Mouse (Mus musculus) spleen, postnatal 14 days (tissue): ENCODE data around the gene Prr11.
"Not testable (repeated sequence)": the region's sequence is repeated elsewhere in the genome, so short reads cannot be mapped to it uniquely, and the experiment has no call there.

Experiments
- DNase-seq, 2 experiments: peaks; one replicate each; pipeline ENCODE4 v3.0.0; 2021 to 2022; ENCODE audit warnings: low spot score in 2 of 2

The Prr11 gene

DNA sequence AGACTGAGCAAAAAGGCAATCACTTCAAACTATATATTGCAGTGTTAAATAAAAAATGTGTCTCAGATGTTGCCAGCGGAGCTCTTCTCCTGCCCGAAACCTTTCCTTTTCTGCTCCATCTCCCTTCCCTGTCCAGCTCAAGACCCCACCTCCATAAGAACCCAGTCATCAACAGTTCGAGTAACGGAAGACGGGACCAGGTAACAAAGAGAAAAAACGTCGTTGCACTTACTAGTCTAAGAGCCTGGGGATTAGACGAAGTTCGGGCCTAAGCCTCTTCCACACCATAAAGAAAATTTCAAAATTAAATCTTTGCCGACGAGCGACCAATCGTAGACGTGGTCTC is at the start of gene Prr11:
TSS of gene Prr11 (minus strand) at position 300 of the 346 bp plus-strand sequence.
- no peak for DNase-seq

DNA sequence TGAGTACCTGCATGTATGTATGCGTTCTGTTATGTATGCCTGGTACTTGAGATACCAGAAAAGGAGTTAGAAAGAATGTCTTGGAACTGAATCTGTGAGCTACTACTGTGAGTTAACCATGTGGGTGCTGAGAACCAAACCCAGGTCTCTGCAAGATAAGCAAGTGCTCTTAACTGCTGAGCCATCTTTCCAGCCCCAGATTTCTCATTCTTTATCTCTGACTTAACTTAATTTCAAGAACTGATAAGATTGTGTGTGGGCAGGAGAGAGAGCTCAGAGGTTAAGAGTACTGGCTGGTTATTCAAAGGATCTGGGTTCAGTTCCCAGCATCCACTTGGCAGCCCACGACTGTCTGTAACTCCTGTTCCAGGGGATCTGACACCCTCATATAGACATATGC is 49.5 kb upstream of the Prr11 start:
- no peak for DNase-seq

DNA sequence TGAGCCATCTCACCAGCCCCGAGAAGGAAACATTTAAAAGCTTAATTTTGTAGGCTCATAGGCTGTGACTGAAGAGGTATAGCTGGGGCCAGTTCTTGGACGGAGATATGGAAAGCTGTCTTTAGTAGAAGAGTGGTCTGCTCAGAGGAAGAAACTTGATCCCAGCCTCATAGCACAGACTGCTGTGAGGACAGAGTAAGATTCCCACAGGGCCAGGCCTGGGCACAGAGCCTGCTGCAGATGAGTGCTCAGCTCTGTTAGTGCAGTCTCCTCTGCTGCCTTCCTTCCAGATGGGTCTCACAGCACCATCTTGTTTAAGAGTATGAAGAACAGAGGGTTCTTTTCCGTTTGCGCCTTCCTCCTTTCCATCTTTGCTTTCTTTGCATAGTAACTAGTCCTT is 27.7 kb upstream of the Prr11 start:
- DNase-seq, result no peak

DNA sequence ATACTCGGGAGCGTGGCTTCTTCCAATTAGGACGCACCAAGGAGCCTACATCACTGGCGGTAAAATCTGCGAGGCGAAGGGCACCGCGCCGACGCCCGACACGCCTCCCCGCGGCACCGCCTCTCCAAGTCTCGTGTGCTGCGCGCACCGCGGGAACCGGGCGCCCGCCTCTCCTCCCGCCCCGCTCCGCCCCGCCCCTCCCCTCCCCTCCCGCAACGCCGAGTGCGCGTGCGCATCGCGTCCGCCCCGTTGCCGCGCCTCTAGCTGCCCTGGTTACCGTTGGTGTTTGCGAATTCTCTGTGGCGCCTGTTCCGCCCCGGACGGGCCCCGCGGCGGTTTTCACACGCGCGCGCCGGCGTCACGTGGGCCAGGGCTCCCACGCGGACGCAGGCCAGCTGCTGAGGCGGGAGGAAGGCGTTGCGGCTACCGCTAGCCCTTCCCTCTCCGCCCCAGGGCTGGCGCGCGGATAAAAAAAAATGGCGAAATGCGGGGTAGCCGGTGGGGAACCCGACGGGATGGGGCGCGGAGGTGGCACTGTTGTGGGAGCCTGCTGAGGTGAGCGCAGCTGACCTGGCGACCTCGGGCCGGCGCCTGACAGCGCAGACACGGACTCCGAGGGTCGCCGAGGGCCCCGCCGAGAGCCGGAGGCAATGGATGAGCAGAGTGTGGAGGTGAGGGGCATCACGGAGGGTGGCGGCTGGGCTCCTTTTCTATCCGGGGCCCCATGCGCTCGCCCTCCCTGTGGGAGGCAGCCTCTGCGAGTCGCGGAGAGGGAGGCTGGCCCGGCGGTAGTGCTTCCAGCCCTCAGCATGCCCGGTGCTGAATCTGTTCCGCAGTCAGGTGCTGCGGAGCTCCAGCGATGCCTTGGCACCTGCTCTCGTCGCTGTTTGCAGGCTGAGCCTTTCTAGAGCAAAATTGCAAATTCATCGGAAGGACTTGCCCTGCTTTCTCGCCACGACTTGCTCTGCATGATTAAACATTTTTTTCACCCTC is 18.6 kb upstream of the Prr11 start, which contains the start of gene Trim37:
TSS of gene Trim37 (plus strand) at position 254 of the 993 bp plus-strand sequence.
- DNase-seq, result peak; percentile 69 to 74

DNA sequence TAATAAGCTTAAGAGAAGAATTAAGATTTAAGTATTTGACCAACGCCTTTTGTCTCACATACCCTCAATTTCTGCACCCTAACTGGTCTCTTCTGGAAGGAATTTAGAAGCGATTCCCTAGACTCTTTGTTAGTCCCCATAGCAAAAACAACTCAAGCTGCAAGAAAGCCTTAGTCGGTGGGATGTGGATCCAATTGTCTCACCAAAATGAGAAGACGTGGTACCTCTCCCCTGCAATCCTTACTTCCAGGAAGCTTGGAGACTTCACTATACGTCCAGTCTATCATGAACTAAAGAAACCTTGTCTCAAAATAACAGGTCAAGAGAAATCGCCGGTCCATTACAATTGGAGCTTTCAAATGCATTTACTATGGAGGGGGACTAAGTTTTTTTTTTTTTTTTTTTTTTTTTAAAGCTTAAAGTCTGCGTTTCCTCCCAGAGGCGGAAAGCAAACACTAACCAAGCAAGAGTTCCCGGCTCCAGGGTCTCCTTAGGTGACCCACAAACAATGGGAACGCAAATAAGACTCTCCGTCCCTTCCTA is 17.8 kb upstream of the Prr11 start:
- DNase-seq, result no peak

DNA sequence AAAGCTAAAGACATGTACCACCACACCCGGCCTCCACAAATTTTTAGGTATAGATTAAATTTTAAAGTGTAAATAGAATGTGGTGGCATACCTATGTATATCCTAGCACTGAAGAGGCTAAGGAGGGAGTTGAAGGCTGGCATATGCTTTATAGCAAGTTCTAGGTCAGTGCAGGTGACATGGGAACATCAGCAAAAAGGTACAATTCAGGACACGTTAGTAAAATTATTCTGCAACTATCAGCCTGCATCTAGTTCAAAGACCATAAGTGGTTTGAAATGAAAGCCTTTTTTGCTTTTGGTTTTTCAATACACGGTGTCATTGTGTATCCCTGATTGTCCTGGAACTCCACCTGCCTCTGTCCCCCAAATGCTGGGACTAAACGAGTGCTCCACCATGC is 17.1 kb upstream of the Prr11 start:
- DNase-seq, result no peak

DNA sequence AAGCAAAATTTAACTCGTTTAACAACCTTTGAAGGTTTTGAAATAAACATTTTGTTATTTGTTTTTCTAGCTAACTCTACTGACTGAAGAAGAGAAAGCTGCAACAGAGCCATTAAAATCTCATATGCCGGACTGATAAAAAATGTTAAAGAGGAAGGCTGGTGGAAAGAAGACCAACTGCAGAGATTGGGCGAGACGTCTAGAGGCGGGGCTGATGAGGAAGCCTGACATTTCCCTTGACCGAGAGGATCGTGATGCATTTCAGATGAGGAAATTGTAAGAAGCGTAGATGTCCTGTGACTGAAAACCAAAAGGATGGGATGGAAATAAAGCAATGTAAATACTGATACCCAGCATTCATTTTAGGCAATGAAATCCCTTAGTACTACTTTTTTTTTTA is 13.4 kb upstream of the Prr11 start:
- DNase-seq, result no peak

DNA sequence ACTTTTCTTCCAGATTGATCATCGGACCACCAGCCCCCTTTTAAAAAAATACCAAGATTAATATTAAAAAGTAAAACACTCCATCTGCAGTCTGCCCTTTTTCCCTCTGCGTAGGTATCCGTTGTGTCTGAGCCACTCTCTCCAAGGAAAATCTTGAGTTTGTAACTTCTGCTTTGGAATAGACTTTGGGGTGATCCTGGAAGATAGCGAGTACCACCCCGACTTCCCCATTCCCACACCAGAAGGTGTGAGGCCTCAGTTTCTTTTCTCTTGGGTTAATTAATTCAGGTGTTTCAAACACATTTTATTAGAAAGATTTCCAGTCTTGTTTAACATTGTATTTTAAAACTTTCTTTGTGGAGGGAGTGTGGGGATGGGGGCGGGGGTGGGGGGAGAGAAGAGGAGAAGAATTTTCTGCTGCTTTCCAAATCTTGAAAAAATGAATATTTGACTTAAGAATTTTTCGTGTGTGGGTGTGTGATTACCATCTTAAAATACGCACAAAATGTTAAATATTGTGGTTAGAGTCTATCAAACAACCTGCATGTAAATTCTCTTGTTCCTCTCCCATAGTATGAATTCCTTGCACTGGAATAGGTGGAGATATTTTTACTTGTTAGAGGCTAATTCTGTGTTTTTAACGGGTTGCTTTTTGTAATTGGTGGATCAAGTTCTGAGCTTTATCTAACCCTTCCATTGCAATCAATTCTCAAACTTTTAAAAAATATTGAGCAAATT is 1.8 kb upstream of the Prr11 start:
- DNase-seq, result no peak

DNA sequence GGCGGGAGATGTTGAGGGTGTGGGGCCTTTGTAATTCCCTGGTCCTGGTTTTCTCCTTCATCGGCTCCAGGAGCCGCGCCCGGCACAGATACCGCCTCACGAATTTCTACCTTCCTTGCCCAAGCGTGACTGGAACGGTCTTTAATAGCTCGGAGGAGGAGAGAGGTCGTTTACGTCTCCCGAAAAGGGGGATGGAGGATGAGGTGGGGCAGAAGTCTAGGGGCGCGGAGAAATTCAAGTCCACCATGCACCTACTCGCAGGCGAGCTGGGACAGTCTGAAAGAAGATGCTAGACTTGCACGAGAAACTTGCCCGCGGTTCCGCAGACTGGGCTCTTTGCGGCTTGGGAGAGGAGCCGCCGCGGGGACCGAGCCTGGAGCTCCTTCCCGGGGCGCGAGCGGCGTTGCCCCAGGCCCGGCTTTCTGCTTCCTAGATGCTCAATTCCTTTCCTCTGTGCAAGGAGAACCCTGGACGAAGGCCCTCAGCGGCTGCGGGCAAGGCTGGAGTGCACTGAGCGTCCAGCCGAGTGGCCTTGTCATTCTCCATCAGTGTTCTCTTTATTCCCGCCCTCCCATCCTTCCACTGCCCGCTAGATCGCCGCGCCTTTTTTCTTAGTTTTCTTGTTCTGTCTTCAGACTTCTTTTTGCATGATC is 1.1 kb upstream of the Prr11 start:
- DNase-seq, result peak in 1 of 2 experiments; percentile 10

DNA sequence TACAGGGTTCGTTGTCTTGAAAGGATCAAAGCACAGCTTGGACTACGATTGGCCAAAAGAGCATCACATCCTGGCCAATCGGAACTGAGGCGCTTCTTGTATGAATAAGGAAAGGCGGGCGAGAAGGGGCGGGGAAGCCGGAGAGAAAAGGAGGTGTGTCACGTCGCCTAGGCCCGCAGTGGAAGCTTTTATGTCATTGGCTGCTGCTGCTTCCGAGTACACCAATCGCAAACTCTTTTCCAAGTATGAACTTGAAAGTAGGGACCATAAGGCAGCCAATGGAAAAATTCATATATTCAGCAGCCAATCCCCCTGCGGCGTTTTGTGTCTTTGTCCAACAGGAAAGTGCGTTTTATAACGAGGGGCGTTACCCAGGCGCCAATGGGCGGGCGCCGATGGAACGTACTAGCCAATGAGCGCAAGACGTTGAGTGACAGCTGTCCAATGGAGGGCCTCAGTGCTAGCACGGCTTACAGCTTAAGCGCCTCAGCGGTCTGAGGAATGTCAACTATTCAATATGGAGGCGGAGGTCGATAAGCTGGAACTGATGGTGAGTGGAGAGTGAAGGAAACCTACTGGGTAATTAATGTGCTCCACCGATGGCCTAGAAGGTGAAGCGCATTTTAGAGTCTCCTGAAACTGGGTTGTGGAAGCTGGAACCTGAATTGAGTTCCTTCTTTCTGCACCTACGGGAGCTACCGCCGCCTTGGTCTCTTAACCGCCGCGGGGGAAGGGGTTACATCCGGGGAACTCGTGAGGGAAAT is 429 bp upstream of the Prr11 start, which contains the start of gene Ska2:
TSS of gene Ska2 (plus strand) at position 480 of the 764 bp plus-strand sequence.
- peak; percentile 93 for DNase-seq

DNA sequence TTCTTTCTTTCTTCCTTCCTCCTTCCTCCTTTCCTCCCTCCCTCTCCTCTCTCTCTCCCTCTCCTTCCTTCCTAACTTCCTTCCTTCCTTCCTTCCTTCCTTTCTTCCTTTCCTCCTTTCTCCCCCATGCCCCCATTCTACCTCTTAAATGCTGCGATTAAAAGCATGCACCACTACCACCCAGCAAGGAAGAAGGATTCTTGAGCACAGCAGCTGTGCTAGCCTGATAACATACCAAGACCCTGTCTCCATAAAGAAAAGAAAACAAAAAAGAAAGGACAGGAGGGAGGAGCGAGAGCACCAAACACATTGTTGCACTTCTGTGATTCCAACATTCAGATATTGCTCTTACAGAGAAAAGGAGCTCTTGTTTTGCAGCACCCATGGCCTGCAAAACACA is 21.4 kb downstream of the Prr11 start:
- no peak for DNase-seq

DNA sequence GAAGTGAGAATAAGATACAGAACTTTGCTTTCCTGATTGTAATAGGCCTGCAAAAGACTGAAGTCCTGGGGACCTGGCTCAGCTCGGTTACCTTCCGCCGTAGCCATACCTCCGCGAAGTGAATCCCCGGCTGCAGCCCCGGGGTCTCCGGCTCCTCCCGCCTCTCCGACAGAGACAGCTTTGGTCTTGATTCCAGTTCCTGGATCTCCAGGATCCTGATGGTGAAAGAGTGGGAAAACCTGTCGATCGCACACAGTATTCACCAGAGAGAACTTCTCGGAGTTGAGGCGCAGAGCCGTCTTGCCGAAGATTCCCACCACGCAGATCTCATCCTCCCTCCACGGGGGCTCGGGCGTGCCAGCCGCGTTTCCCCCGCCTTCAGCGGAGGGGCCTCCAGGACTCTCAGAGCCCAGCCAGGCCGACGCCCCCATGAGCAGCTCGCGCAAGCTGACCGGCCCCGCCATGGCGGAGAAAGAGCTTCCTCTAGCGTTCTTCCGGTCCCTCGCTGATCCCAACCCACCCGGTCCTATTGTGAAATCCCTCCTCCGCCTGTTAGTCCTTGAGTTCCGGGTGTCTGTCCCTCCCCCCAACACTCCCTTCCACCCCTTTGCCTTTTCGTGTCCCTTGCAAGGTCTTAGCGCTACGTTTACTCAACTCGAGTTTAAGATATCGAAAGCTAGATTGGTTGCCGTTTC is 22.1 kb downstream of the Prr11 start, which contains the start of gene Smg8:
TSS of gene Smg8 (minus strand) at position 485 of the 695 bp plus-strand sequence.
- DNase-seq, result peak; percentile 63 to 74

DNA sequence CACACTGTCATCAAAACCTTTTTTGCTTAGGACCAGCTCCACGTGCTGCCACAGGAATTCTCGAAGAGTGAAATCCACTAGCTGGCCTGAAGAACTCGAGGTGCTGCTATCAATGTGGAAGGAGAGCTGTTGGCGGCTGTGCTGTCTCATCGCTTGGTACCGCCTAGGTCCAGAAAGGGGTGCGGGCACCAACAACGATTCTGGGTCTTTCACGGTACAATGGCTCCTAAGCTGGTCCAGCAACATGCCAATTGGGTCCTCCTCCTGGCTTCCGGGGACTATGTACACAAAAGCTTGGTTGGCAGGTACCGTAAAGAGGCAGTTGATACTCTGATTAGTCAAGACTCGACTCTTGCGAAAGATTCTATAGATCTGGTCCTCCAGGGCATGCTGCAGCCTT is 23.0 kb downstream of the Prr11 start:
- no peak for DNase-seq

DNA sequence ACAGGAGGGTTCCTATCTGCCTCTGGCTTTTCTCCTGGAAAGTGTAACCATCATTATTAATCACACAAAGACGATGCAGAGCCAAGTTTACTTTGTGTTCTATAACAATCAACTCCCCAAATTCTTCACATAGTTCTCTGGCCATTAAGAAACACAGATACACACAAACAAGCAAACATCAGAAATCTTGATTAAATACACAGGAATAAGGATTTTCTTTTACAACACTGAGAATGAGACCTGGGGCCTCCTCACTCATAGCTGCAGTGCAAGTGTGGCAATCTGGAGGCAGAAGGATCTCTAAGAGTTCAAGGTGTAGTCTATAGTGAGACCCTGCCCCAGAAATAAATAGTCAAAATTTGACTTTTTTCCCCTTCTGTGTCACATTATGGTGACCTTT is 24.8 kb downstream of the Prr11 start:
- DNase-seq, result no peak

DNA sequence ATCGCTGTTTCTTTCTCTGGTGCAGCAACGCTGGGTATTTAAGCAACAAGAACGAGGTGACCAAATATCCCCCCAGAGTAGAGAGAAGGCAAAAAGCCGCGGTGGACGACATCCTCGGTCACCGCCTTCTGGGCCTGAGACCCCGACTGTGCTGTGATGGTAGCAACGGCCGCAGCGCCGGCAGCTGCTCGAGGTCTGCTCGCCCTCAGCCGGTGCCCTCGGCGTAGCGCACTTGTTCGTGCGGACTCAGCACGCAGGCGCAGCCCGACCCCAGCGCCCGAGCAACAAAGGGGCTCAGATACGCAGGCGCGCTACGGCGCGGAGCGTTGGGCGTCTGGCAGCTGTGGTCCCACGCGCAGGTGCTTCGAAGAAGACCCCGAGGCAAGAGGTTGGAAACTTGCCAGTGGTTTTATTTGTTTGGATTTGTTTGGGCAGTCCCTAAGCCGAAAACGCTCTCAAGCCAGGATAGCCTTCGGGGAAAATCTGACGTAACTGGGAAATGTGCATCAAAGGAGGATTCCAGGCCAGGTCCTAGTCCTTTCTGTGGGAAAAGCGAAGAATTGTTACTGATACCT is 34.6 kb downstream of the Prr11 start, which contains the start of gene Gdpd1:
TSS of gene Gdpd1 (minus strand) at position 197 of the 575 bp plus-strand sequence.
- DNase-seq, result peak; percentile 69 to 76

DNA sequence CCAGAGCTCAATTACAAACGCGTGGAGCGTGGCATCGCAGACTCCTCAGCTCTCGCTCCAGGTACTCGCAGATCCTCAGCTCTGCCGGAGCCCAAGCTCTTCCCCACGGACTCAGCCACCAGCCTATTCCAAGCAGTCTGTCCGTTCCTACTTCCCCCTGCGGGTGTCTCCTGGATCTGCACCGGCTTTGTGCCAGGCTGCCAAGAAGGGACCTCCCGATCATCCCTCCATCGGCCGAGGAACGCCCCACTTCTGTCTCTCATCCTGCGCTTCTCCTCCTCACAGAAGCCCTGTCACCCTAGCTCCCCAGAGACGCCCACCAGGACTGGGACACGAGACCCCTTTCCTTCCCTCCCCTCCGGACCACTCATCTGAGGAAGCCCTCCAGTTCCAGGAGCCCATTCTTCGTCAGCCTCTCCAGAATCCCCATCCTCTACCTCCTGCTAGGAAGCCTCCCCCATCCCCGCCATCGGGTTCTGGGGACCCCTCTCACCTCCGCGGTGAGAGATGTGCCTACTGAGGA is 35.1 kb downstream of the Prr11 start:
- DNase-seq, result peak; percentile 20 to 36

DNA sequence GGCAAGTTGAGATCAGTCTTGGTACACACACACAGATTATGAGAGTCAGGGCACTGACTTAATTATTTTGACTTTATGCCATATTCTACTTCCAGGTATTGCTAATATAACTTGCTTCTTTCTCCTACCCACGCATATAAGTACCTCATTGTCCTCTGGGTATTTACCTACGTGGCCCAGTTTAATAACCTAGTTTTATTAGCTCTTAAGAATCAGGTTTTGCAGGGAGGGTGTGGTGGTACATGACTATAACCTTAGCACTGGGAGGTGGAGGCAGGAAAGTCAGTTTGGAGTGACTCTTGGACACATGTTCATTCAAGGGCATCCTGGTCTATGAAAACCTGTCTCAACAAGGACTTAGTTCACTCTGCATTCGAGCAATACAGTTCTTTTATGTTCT is 46.4 kb downstream of the Prr11 start:
- no peak for DNase-seq

DNA sequence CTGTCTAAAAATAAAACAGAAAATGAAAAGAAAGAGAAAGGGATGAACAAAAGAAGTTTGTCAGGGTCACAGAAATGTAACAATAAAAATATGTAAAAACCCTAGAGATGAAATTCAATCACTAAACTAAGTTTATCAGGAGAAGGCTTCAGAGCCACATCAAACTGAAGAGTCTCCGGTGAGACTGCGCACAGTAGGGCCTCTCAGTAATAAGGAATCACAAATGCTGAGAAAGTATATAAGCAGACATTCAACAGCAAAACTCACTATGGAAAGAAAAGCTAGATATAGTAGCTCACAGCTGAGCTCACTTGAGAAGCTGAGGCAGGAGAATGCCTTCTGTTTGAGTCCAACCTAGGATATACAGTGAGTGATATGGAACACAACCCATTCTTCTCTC is 48.1 kb downstream of the Prr11 start:
- DNase-seq, result no peak

DNA sequence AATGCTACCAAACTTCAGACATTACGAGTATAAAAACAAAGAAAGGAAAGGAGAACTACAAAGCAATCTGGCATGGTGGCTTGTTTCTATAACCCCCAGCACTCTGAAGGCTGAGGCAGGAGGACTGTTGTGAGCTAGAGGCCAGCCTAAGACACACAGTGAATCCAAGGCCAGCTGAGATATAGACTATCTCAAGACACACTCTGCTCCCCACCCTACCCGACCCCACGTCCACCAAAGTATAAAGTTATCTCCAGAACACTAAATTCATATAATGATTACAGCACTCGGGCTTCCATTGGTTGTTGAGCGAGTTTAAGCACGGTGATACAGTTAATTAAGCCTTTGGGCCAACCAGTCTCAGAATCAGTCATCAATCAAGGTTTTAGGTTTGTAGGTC is 52.2 kb downstream of the Prr11 start:
- no peak for DNase-seq

DNA sequence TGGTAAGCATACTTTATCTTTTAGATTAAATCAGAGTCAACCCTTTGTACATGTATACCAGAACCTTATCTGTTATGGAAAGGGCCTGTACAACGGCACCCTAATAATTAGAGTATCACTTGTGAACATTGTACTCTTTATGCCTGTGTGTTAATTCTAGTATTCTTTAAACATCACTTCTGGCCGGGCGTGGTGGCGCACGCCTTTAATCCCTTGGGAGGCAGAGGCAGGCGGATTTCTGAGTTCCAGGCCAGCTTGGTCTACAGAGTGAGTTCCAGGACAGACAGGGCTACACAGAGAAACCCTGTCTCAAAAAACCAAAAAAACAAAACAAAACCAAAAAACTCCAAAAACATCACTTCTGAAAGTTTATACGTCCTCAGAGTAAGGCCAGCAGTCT is 59.6 kb downstream of the Prr11 start:
- DNase-seq, result not testable (repeated sequence)
